Mouse (Mus musculus): ENCODE data around the gene Socs3. TPM values are rescaled to one million over a fixed set of nuclear protein-coding genes. Genes with fewer than 3 reads are reported as not detected.

Socs3 gene
- polyA plus RNA-seq, 1 experiment from 2014 or later = 171 TPM

GRCm38 (mm10) chr11:117997085-117997484, 27.2 kb upstream of the Socs3 start:
- ChIA-PET POLR2A (interaction anchor here (0.6 to 1.8 kb wide), 5 partner anchors 13 to 1305 kb away, joined by 3 to 8 read pairs (median 4); partner anchors contain the start of gene Socs3), CTCF (interaction anchor here (1.4 kb wide), 1 partner anchor 127 kb away, joined by 3 read pairs; no protein-coding TSS in a partner anchor)
- no peak for DNase-seq (ENCODE audit: low read depth, low spot score)
- TF ChIP-seq CTCF (IDR thresholded peaks at IDR 0.05) = no peak
- ATAC-seq = no peak
- H3K27me3 ChIP-seq = no peaks in the 10 kb centered on the region
- in situ Hi-C loops (cut with MboI; ENCODE audit: low pct_unique_long_range_greater_than_20kb) = no loop called here

- POLR2A ChIA-PET = interaction anchor here (0.9 to 1.8 kb wide), 4 partner anchors 9 to 31 kb away, joined by 3 to 8 read pairs (median 5); partner anchors contain the start of gene Socs3
- DNase-seq (ENCODE audit: low read depth, low spot score) = no peak
- in situ Hi-C loops (cut with MboI; ENCODE audit: low pct_unique_long_range_greater_than_20kb) = no loop called here
- H3K27me3 ChIP-seq = no peaks in the 10 kb centered on the region
- CTCF ChIA-PET = interaction anchor here (0.9 to 2.0 kb wide), 9 partner anchors 10 to 126 kb away, joined by 3 to 6 read pairs (median 4); partner anchors contain the start of genes Pgs1 and Socs3
- no peak for TF ChIP-seq CTCF (IDR thresholded peaks at IDR 0.05)
- no peak for ATAC-seq
These were observed 26.2 kb upstream of the Socs3 start for GRCm38 (mm10) chr11:117996066-117996465.

GRCm38 (mm10) chr11:117995661-117996060, 25.8 kb upstream of the Socs3 start:
- no peak for TF ChIP-seq CTCF (IDR thresholded peaks at IDR 0.05)
- no peaks in the 10 kb centered on the region for H3K27me3 ChIP-seq
- POLR2A ChIA-PET = interaction anchor here (0.7 to 2.5 kb wide), 7 partner anchors 8 to 100 kb away, joined by 3 to 10 read pairs (median 7); partner anchors contain the start of gene Socs3
- ATAC-seq = no peak
- CTCF ChIA-PET = interaction anchor here (0.9 to 2.0 kb wide), 9 partner anchors 9 to 28 kb away, joined by 3 to 6 read pairs (median 4); partner anchors contain the start of genes Pgs1 and Socs3
- no peak for DNase-seq (ENCODE audit: low read depth, low spot score)
- in situ Hi-C loops (cut with MboI; ENCODE audit: low pct_unique_long_range_greater_than_20kb) = no loop called here

GRCm38 (mm10) chr11:117995255-117995654, 25.4 kb upstream of the Socs3 start:
- no peaks in the 10 kb centered on the region for H3K27me3 ChIP-seq
- DNase-seq (ENCODE audit: low read depth, low spot score) = no peak
- peak; percentile 70 for ATAC-seq
- ChIA-PET CTCF (interaction anchor here (0.9 to 2.0 kb wide), 10 partner anchors 9 to 114 kb away, joined by 3 to 6 read pairs (median 4); partner anchors contain the start of genes Pgs1 and Socs3), POLR2A (interaction anchor here (0.7 to 2.5 kb wide), 6 partner anchors 8 to 100 kb away, joined by 3 to 10 read pairs (median 5); partner anchors contain the start of gene Socs3)
- in situ Hi-C loops (cut with MboI; ENCODE audit: low pct_unique_long_range_greater_than_20kb) = no loop called here
- no peak for TF ChIP-seq CTCF (IDR thresholded peaks at IDR 0.05)

- CTCF ChIA-PET = interaction anchor here (1.1 to 2.0 kb wide), 4 partner anchors 8 to 113 kb away, joined by 3 to 6 read pairs (median 5); partner anchors contain the start of gene Pgs1
- TF ChIP-seq CTCF (IDR thresholded peaks at IDR 0.05) = no peak
- ATAC-seq (no peak), DNase-seq (ENCODE audit: low read depth, low spot score) (no peak)
- in situ Hi-C loops (cut with MboI; ENCODE audit: low pct_unique_long_range_greater_than_20kb) = no loop called here
- H3K27me3 ChIP-seq = no peaks in the 10 kb centered on the region
- POLR2A ChIA-PET = interaction anchor here (1.2 to 2.5 kb wide), 5 partner anchors 12 to 25 kb away, joined by 3 to 10 read pairs (median 5); partner anchors contain the start of gene Socs3
These were observed 24.6 kb upstream of the Socs3 start for GRCm38 (mm10) chr11:117994250-117995057.

GRCm38 (mm10) chr11:117993190-117994175, 23.6 kb upstream of the Socs3 start:
- no peak for DNase-seq (ENCODE audit: low read depth, low spot score)
- ATAC-seq = no peak
- TF ChIP-seq CTCF (IDR thresholded peaks at IDR 0.05) = no peak
- POLR2A ChIA-PET = interaction anchor here (1.4 to 2.5 kb wide), 3 partner anchors 15 to 23 kb away, joined by 3 to 10 read pairs (median 5); no protein-coding TSS in a partner anchor
- no peaks in the 10 kb centered on the region for H3K27me3 ChIP-seq
- in situ Hi-C loops (cut with MboI; ENCODE audit: low pct_unique_long_range_greater_than_20kb) = no loop called here
- CTCF ChIA-PET = interaction anchor here (0.9 to 2.0 kb wide), 2 partner anchors 19 to 26 kb away, joined by 3 to 6 read pairs; no protein-coding TSS in a partner anchor

- POLR2A ChIA-PET = interaction anchor here (1.2 to 3.0 kb wide), 3 partner anchors 12 to 18 kb away, joined by 3 to 9 read pairs (median 8); no protein-coding TSS in a partner anchor
- no peak for DNase-seq (ENCODE audit: low read depth, low spot score)
- in situ Hi-C loops (cut with MboI; ENCODE audit: low pct_unique_long_range_greater_than_20kb) = no loop called here
These were observed 21.9 kb upstream of the Socs3 start for GRCm38 (mm10) chr11:117991502-117992470.

GRCm38 (mm10) chr11:117989926-117990325, 20.1 kb upstream of the Socs3 start:
- in situ Hi-C loops (cut with MboI; ENCODE audit: low pct_unique_long_range_greater_than_20kb) = no loop called here
- ChIA-PET POLR2A (interaction anchor here (0.6 to 4.9 kb wide), 7 partner anchors 14 to 239 kb away, joined by 3 to 36 read pairs (median 8); partner anchors contain the start of gene Socs3), CTCF (interaction anchor here (0.7 to 5.4 kb wide), 9 partner anchors 10 to 125 kb away, joined by 3 to 30 read pairs (median 4); partner anchors contain the start of gene Socs3)
- DNase-seq (ENCODE audit: low read depth, low spot score) (no peak), ATAC-seq (peak; percentile 40)
- TF ChIP-seq CTCF (IDR thresholded peaks at IDR 0.05) = no peak
- no peaks in the 10 kb centered on the region for H3K27me3 ChIP-seq

More at GRCm38 (mm10) chr11:117991502-117992470, 21.9 kb upstream of the Socs3 start:
- no peak for ATAC-seq
- CTCF ChIA-PET = interaction anchor here (1.0 to 5.4 kb wide), 4 partner anchors 17 to 24 kb away, joined by 3 to 30 read pairs (median 9); partner anchors contain the start of gene Socs3
- no peak for TF ChIP-seq CTCF (IDR thresholded peaks at IDR 0.05)
- no peaks in the 10 kb centered on the region for H3K27me3 ChIP-seq

Data from Patski (cell line).